Comparison of ENCODE assay signal across 18 mouse cellular contexts in the genomic region with DNA sequence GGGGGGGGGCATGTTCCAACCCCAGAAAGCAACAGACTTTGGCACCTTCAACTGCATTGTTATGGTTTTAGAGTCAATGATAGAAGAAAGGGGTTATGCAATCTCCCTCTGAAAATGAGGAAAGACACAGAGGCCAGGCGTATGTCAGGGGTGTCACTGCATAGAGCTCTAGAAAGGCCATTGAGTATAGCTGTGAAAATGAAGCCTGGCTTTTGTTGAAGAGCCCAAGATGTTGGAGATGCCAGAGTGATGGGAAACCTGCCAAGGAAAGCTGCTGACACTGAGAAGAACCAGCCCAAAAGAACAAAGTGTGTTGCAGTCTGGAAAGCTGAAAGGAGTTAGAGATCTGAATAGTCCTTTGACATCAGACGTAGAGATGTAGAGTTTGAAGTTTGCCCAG.
DNase-seq lines count a peak whose midpoint lies in the region; ATAC-seq and TF ChIP-seq lines count a peak whose summit lies in the region.
"Had no signal": no experiment of that assay in that cellular context is flagged by ENCODE, and none has a peak within 500 bp of the region (broad histone marks: within the 10 kb centered on the region; RNA-seq: fewer than 3 reads in every experiment).

No protein-coding gene starts in this region.

- no peaks in the 10 kb centered on the region for H3K4me1 ChIP-seq in lung, postnatal 0 days (ENCODE audit: insufficient read depth, low read depth, low read length)
- H3K4me1 ChIP-seq: heart, embryonic 13.5 days; limb, embryonic 13.5 days had no signal

- H3K9ac ChIP-seq in lung, postnatal 0 days (replicated peaks; ENCODE audit: low read depth), result no peak overlapping the region
- H3K9ac ChIP-seq: heart, embryonic 13.5 days; limb, embryonic 13.5 days had no signal

- H3K27ac ChIP-seq in lung, postnatal 0 days (ENCODE audit: low read length), result no peak overlapping the region
- no peak overlapping the region for H3K27ac ChIP-seq in gastrocnemius, adult 2 months
- H3K27ac ChIP-seq: heart, embryonic 13.5 days; layer of hippocampus, adult 2 months; left cerebral cortex, adult 2 months; limb, embryonic 13.5 days had no signal

- no peak overlapping the region for H3K4me2 ChIP-seq in lung, postnatal 0 days (replicated peaks; ENCODE audit: low read depth, low read length)
- H3K4me2 ChIP-seq: heart, embryonic 13.5 days; limb, embryonic 13.5 days had no signal

- ATAC-seq in lung, postnatal 0 days, result peak; percentile 95
- no peak for ATAC-seq in megakaryocyte-erythroid progenitor cell, adult 5-6 weeks (replicated peaks; ENCODE audit: low FRiP score, low TSS enrichment, poor library complexity, severe bottlenecking)

- DNase-seq in cerebellum, postnatal 10 days, result peak; percentile 14 to 24
- DNase-seq in cerebellum, adult 9-10 months, result no peak
- peak; percentile 3 for DNase-seq in left cerebral cortex, postnatal 4 days
- no peak for DNase-seq in left cerebral cortex, postnatal 10 days (ENCODE audit: extremely low spot score in 1 of 2, low spot score in 2 of 2)
- peak; percentile 74 for DNase-seq in MN1 (ENCODE audit: low spot score)
- DNase-seq in lung, postnatal 0 days (ENCODE audit: low spot score), result peak; percentile 89
- no peak for DNase-seq in gastrocnemius, adult 2 months
- DNase-seq: adrenal gland, adult 2 months; cerebellum, adult 9-11 months; heart, postnatal 4 days; midbrain, embryonic 14.5 days; spleen, adult 18-20 months; thymus, postnatal 14 days had no signal

- intact Hi-C loops in left cerebral cortex, postnatal 4 days (cut with DNase I), result no loop called here
- intact Hi-C loops in left cerebral cortex, postnatal 10 days (cut with DNase I), result no loop called here
- intact Hi-C loops in gastrocnemius, adult 2 months (cut with DNase I), result no loop called here

- TF ChIP-seq CTCF in lung, postnatal 0 days (IDR thresholded peaks at IDR 0.05), result no peak
- TF ChIP-seq CTCF in gastrocnemius, adult 2 months (IDR thresholded peaks at IDR 0.05), result no peak

- H3K27me3 ChIP-seq in lung, postnatal 0 days (replicated peaks; ENCODE audit: insufficient read depth, low read length), result no peaks in the 10 kb centered on the region
- H3K27me3 ChIP-seq: heart, embryonic 13.5 days; limb, embryonic 13.5 days had no signal

- no peak overlapping the region for H3K4me3 ChIP-seq in lung, postnatal 0 days (ENCODE audit: low read depth, low read length)
- H3K4me3 ChIP-seq in gastrocnemius, adult 2 months, result no peak overlapping the region
- H3K4me3 ChIP-seq: heart, embryonic 13.5 days; layer of hippocampus, adult 2 months; left cerebral cortex, adult 2 months; limb, embryonic 13.5 days had no signal

- 59% methylated on average over 2 of the region's 2 CpGs for WGBS in lung, postnatal 0 days

- no peaks in the 10 kb centered on the region for H3K9me3 ChIP-seq in lung, postnatal 0 days (ENCODE audit: low read length)
- H3K9me3 ChIP-seq: limb, embryonic 13.5 days had no signal

- TF ChIP-seq EP300 in lung, postnatal 0 days (IDR thresholded peaks at IDR 0.05), result peak; percentile 50; the same call in 1 of the 2 replicates

- H3K36me3 ChIP-seq in lung, postnatal 0 days (ENCODE audit: insufficient read depth, low read length), result no peaks in the 10 kb centered on the region
- H3K36me3 ChIP-seq: heart, embryonic 13.5 days; limb, embryonic 13.5 days had no signal

Comparison
In these comparisons a context has a peak if more than half of its experiments do, and no peak if none do; other contexts are left out.
1. DNase-seq: peak in cerebellum, postnatal 10 days (2 of 2), left cerebral cortex, postnatal 4 days (single experiment), MN1 (single experiment) and lung, postnatal 0 days (single experiment); none in cerebellum, adult 9-10 months (single experiment), left cerebral cortex, postnatal 10 days (0 of 2) and gastrocnemius, adult 2 months (single experiment).